Mouse (Mus musculus) stomach, embryonic 15.5 days (tissue): Measurements from ENCODE around the gene Clip2. TPM values are rescaled to one million over a fixed set of nuclear protein-coding genes. Genes with fewer than 3 reads are reported as not detected.
A peak's percentile ranks its signal among the peaks of the same experiment; 100 is the strongest.

Experiments
- ATAC-seq: fragments of 200-750 bp; cut with Nextera tagmentation; 2 replicates; pipeline ENCODE4 v1.8.0; 2017; ENCODE audit warnings: low read depth, moderate number of reproducible peaks, moderate TSS enrichment; ENCODE audit not compliant: insufficient read depth, low FRiP score
- H3K27ac ChIP-seq: fragments of 300-500 bp; sonication (generic); 2 replicates; pipeline ENCODE4 v1.5.1; 2015; ENCODE audit warnings: mild to moderate bottlenecking, inconsistent platforms
- H3K27me3 ChIP-seq: fragments of 300-500 bp; sonication (generic); replicated peaks from 2 replicates; pipeline ENCODE4 v1.6.1; 2015; ENCODE audit warnings: inconsistent platforms
- H3K36me3 ChIP-seq: fragments of 300-500 bp; sonication (generic); 2 replicates; pipeline ENCODE4 v1.6.1; 2015; ENCODE audit warnings: inconsistent platforms
- H3K4me1 ChIP-seq: fragments of 300-500 bp; sonication (generic); 2 replicates; pipeline ENCODE4 v1.6.1; 2015; ENCODE audit warnings: inconsistent platforms
- H3K4me2 ChIP-seq: fragments of 300-500 bp; sonication (generic); 2 replicates; pipeline ENCODE4 v1.6.1; 2015; ENCODE audit warnings: mild to moderate bottlenecking, inconsistent platforms
- H3K4me3 ChIP-seq: fragments of 300-500 bp; sonication (generic); replicated peaks from 2 replicates; pipeline ENCODE4 v1.5.1; 2015; ENCODE audit warnings: inconsistent platforms
- H3K9ac ChIP-seq: fragments of 300-500 bp; sonication (generic); 2 replicates; pipeline ENCODE4 v1.6.1; 2015; ENCODE audit warnings: inconsistent platforms
- H3K9me3 ChIP-seq: fragments of 300-500 bp; sonication (generic); 2 replicates; pipeline ENCODE4 v1.6.1; 2016; ENCODE audit warnings: inconsistent platforms
- WGBS: fragments of 180-500 bp; shearing (Covaris S2); methylation state at CpG from one replicate; pipeline ENCODE4 v1.1.7; 2015; 5-methylcytosine and 5-hydroxymethylcytosine counted together
- polyA plus RNA-seq: library from polyadenylated mRNA; unstranded; fragments of >200 nt; fragmentation: Nextera tagmentation; extraction: Ambion mirVana; gene quantifications from 2 replicates; pipeline ENCODE4 v1.2.1, GENCODE M21; 2015

Gene Clip2
- polyA plus RNA-seq, 1 experiment from 2014 or later, result 2.9 TPM

GRCm38 (mm10) chr5:134540881-134541280, 11.4 kb downstream of the Clip2 start:
- WGBS, result 76% methylated on average over 6 of the region's 6 CpGs
- Histone ChIP-seq H3K4me2 (no peak overlapping the region), H3K4me1 (peaks cover 30% of the 10 kb centered on the region; the same call in 1 of the 2 replicates), H3K4me3 (no peak overlapping the region), H3K27ac (peak overlapping the region; percentile 70), H3K27me3 (no peaks in the 10 kb centered on the region), H3K9me3 (no peaks in the 10 kb centered on the region), H3K36me3 (no peaks in the 10 kb centered on the region), H3K9ac (no peak overlapping the region)
- no peak for ATAC-seq

- peak overlapping the region; percentile 81 for H3K27ac ChIP-seq
- WGBS, result 8% methylated on average over 3 of the region's 3 CpGs
- no peak overlapping the region for H3K9ac ChIP-seq
- ATAC-seq, result peak; percentile 84
- no peaks in the 10 kb centered on the region for H3K27me3 ChIP-seq
- peaks cover 29% of the 10 kb centered on the region; the same call in 1 of the 2 replicates for H3K4me1 ChIP-seq
- H3K9me3 ChIP-seq, result no peaks in the 10 kb centered on the region
- peaks cover 2% of the 10 kb centered on the region for H3K36me3 ChIP-seq
- H3K4me2 ChIP-seq, result no peak overlapping the region
- no peak overlapping the region for H3K4me3 ChIP-seq
Measured at GRCm38 (mm10) chr5:134539891-134540290, 12.3 kb downstream of the Clip2 start.

GRCm38 (mm10) chr5:134536036-134536435, 16.2 kb downstream of the Clip2 start:
- Histone ChIP-seq H3K36me3 (peaks cover 15% of the 10 kb centered on the region), H3K4me1 (peaks cover 10% of the 10 kb centered on the region; the same call in 1 of the 2 replicates), H3K9me3 (no peaks in the 10 kb centered on the region), H3K4me3 (no peak overlapping the region), H3K27me3 (no peaks in the 10 kb centered on the region), H3K4me2 (no peak overlapping the region), H3K9ac (no peak overlapping the region), H3K27ac (no peak overlapping the region)
- no peak for ATAC-seq
- WGBS, result 86% methylated on average over 6 of the region's 6 CpGs

DNA sequence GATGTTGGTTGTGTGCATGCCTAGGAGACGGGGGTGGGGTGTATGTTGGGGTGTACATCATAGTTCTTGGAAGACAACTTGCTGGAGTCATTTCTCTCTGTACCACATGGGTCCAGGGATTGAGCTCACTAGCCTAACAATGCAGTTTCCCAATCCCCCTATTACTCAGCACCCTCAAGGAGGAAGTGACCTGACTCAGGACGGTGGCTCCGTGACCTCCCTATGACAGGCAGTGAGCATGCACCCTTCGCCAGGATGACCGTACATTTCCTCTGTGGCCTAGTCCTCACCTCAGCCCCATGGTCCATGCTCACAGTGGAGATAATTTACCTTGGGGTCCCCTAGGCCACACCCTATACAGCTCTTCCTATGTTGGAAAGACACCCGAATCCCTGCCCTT, 19.8 kb downstream of the Clip2 start:
- no peak overlapping the region for H3K4me2 ChIP-seq
- no peak for ATAC-seq
- H3K4me1 ChIP-seq, result no peaks in the 10 kb centered on the region; the same call in 1 of the 2 replicates
- H3K36me3 ChIP-seq, result peaks cover 17% of the 10 kb centered on the region
- no peaks in the 10 kb centered on the region for H3K9me3 ChIP-seq
- H3K27ac ChIP-seq, result no peak overlapping the region
- WGBS, result 89% methylated on average over 6 of the region's 6 CpGs
- H3K9ac ChIP-seq, result no peak overlapping the region
- no peaks in the 10 kb centered on the region for H3K27me3 ChIP-seq
- no peak overlapping the region for H3K4me3 ChIP-seq

DNA sequence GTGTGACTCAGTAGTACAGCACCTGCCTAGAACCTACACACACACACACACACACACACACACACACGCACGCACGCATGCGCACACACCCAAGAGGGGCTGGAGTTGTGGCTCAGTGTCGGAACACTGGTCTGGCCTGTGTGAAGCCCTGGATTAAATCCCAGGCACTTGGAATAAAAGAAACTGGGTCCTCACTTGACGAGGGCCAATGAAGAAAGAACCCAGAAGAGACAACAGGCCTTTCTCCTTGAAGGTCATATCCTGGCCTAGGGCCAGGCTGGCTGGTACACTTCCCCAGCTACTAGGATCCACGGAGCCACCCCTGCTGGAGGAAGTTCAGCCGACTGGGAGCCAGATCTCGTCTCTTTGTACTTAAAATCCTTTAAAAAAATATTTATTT, 20.6 kb downstream of the Clip2 start:
- H3K27me3 ChIP-seq, result no peaks in the 10 kb centered on the region
- H3K9me3 ChIP-seq, result no peaks in the 10 kb centered on the region
- no peak overlapping the region for H3K4me3 ChIP-seq
- peaks cover 17% of the 10 kb centered on the region for H3K36me3 ChIP-seq
- no peak overlapping the region for H3K9ac ChIP-seq
- no peak overlapping the region for H3K27ac ChIP-seq
- no peak overlapping the region for H3K4me2 ChIP-seq
- WGBS, result 80% methylated on average over 9 of the region's 9 CpGs
- no peaks in the 10 kb centered on the region; the same call in 1 of the 2 replicates for H3K4me1 ChIP-seq
- no peak for ATAC-seq

GRCm38 (mm10) chr5:134530830-134531229, 21.4 kb downstream of the Clip2 start:
- H3K4me2 ChIP-seq, result no peak overlapping the region
- no peaks in the 10 kb centered on the region for H3K9me3 ChIP-seq
- no peaks in the 10 kb centered on the region for H3K27me3 ChIP-seq
- H3K9ac ChIP-seq, result no peak overlapping the region
- no peak for ATAC-seq
- no peaks in the 10 kb centered on the region; the same call in 1 of the 2 replicates for H3K4me1 ChIP-seq
- H3K27ac ChIP-seq, result no peak overlapping the region
- peaks cover 17% of the 10 kb centered on the region for H3K36me3 ChIP-seq
- WGBS, result 69% methylated on average over 7 of the region's 7 CpGs
- no peak overlapping the region for H3K4me3 ChIP-seq

GRCm38 (mm10) chr5:134528488-134528887, 23.7 kb downstream of the Clip2 start:
- no peak for ATAC-seq

DNA sequence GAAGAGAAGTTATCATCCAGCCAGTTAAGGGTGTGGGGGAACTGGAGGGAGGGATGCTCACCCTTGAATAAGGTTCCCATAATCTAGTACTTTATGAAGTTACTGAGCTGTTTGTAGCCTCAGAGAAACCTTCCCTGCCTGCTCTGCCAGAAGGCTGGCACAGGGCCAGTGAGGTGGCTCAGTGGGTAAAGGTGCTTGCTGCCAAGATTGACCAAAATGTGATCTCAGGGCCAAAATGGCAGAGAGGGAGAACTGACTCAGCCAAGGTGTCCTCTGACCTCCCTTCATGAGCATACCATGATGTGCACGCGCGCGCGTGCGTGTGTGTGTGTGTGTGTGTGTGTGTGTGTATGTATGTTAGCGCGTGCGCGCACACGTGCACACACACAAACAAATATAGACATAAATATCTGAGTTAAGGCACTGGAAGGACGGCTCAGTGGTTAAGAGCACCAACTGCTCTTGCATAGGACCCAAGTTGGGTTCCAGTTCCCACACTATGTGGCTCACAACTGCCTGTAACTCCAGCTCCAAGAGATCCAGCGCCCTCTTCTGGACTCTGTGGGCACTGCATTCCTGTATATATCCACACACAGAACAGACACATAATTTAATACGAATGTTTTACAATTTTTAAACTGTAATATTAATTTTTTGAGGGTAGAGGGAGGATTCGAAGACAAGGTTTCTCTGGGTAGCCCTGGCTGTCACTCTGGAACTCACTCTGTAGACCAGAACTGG, 26.1 kb downstream of the Clip2 start:
- 92% methylated on average over 15 of the region's 15 CpGs for whole genome bisulfite sequencing
- H3K4me1 ChIP-seq, result no peaks in the 10 kb centered on the region; the same call in 1 of the 2 replicates

More at GRCm38 (mm10) chr5:134528488-134528887, 23.7 kb downstream of the Clip2 start:
- 48% methylated on average over 9 of the region's 9 CpGs for WGBS
- no peaks in the 10 kb centered on the region for H3K27me3 ChIP-seq
- H3K9ac ChIP-seq, result no peak overlapping the region
- peaks cover 6% of the 10 kb centered on the region; the same call in 1 of the 2 replicates for H3K36me3 ChIP-seq
- no peaks in the 10 kb centered on the region for H3K9me3 ChIP-seq
- no peak overlapping the region for H3K4me3 ChIP-seq
- H3K4me2 ChIP-seq, result no peak overlapping the region
- no peaks in the 10 kb centered on the region; the same call in 1 of the 2 replicates for H3K4me1 ChIP-seq
- H3K27ac ChIP-seq, result no peak overlapping the region

DNA sequence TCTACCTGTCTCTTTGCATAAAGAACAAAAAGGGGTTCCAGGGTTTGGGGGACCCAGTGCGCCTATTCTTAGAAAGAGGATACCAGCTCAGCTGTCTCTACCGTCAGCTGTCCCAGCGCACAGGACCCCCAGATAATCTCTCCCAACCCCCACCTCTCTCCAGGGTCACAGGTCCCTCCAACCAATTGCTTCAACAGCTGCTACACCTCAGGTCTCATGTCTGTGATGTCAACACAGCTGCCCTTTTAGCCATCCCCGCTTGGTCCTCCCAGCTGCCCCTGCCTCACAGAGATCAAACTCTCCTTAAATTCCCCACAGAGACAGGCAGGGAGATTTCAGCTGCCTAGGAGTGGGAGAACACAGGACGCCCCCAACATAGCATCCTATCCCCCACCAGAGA, 28.5 kb downstream of the Clip2 start:
- no peak overlapping the region for H3K27ac ChIP-seq
- no peak overlapping the region for H3K4me3 ChIP-seq
- H3K36me3 ChIP-seq, result no peaks in the 10 kb centered on the region; the same call in 1 of the 2 replicates
- no peak overlapping the region for H3K9ac ChIP-seq
- no peaks in the 10 kb centered on the region for H3K27me3 ChIP-seq
- H3K4me1 ChIP-seq, result no peaks in the 10 kb centered on the region; the same call in 1 of the 2 replicates
- WGBS, result 72% methylated on average over 5 of the region's 5 CpGs
- no peak overlapping the region for H3K4me2 ChIP-seq
- H3K9me3 ChIP-seq, result no peaks in the 10 kb centered on the region
- ATAC-seq, result no peak

More for the DNA sequence above, 26.1 kb downstream of the Clip2 start:
- peaks cover 2% of the 10 kb centered on the region for H3K36me3 ChIP-seq
- no peaks in the 10 kb centered on the region for H3K9me3 ChIP-seq
- H3K4me3 ChIP-seq, result no peak overlapping the region
- no peaks in the 10 kb centered on the region for H3K27me3 ChIP-seq
- no peak overlapping the region for H3K4me2 ChIP-seq
- no peak for ATAC-seq
- H3K27ac ChIP-seq, result no peak overlapping the region
- no peak overlapping the region for H3K9ac ChIP-seq

GRCm38 (mm10) chr5:134522524-134522923, 29.7 kb downstream of the Clip2 start:
- H3K4me1 ChIP-seq, result no peaks in the 10 kb centered on the region
- H3K4me2 ChIP-seq, result no peak overlapping the region
- no peak overlapping the region for H3K4me3 ChIP-seq
- H3K27ac ChIP-seq, result no peak overlapping the region
- no peaks in the 10 kb centered on the region for H3K27me3 ChIP-seq
- H3K9me3 ChIP-seq, result no peaks in the 10 kb centered on the region
- 90% methylated on average over 26 of the region's 26 CpGs for WGBS
- ATAC-seq, result no peak
- H3K36me3 ChIP-seq, result peaks cover 3% of the 10 kb centered on the region
- H3K9ac ChIP-seq, result no peak overlapping the region

DNA sequence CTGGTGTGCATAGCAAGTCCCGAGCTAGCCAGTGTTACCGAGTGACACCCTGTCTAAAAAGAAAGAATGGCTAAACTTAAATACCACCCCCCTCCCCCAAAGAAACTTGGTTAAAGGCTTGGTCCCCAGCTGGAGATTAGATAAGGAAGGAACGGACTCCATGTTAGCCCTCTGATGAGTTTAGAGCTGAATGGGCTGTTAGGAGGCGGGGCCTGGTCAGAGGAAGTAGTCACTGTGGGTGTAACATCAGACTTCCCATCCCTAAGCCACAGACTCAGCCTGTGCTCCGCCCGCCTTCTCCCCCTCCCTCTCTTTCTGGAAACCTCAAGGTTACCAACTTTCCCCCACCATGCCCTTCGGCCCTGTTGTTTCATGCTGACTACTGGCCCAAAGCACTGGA, 30.4 kb downstream of the Clip2 start:
- Histone ChIP-seq H3K9me3 (no peaks in the 10 kb centered on the region), H3K27ac (no peak overlapping the region), H3K27me3 (no peaks in the 10 kb centered on the region), H3K4me3 (no peak overlapping the region), H3K36me3 (peaks cover 10% of the 10 kb centered on the region), H3K9ac (no peak overlapping the region), H3K4me1 (no peaks in the 10 kb centered on the region), H3K4me2 (no peak overlapping the region)
- WGBS, result 80% methylated on average over 7 of the region's 7 CpGs
- no peak for ATAC-seq

- H3K4me2 ChIP-seq, result no peak overlapping the region
- H3K9ac ChIP-seq, result no peak overlapping the region
- ATAC-seq, result no peak
- peaks cover 17% of the 10 kb centered on the region for H3K36me3 ChIP-seq
- no peaks in the 10 kb centered on the region for H3K9me3 ChIP-seq
- no peaks in the 10 kb centered on the region for H3K4me1 ChIP-seq
- no peaks in the 10 kb centered on the region for H3K27me3 ChIP-seq
- H3K27ac ChIP-seq, result no peak overlapping the region
- 88% methylated on average over 2 of the region's 2 CpGs for WGBS
- H3K4me3 ChIP-seq, result no peak overlapping the region
Measured at GRCm38 (mm10) chr5:134521131-134521530, 31.1 kb downstream of the Clip2 start.
